Mouse (Mus musculus): ENCODE measurements around the gene Tsacc. TPM values are rescaled to one million over a fixed set of nuclear protein-coding genes. Genes with fewer than 3 reads are reported as not detected.

The Tsacc gene
- total RNA-seq, 4 experiments from 2014 or later, result 5.6 to 12.0 (median 7.5) TPM

GRCm38 (mm10) chr3:88238866-88239391 is 57.9 kb downstream of the Tsacc start:
- DNase-seq (ENCODE audit: low spot score), result no peak

GRCm38 (mm10) chr3:88237556-88238194 is 59.1 kb downstream of the Tsacc start:
- no peak for DNase-seq (ENCODE audit: low spot score)

GRCm38 (mm10) chr3:88237161-88237555 is 59.6 kb downstream of the Tsacc start:
- no peak for DNase-seq (ENCODE audit: low spot score)

GRCm38 (mm10) chr3:88235616-88236015 is 61.2 kb downstream of the Tsacc start:
- no peak for DNase-seq (ENCODE audit: low spot score)

- DNase-seq (ENCODE audit: low spot score), result no peak
Measured at GRCm38 (mm10) chr3:88235216-88235615, 61.6 kb downstream of the Tsacc start.

- no peak for DNase-seq (ENCODE audit: low spot score)
Measured at GRCm38 (mm10) chr3:88234041-88234440, 62.8 kb downstream of the Tsacc start.

GRCm38 (mm10) chr3:88232851-88233649 is 63.7 kb downstream of the Tsacc start:
- no peak for DNase-seq (ENCODE audit: low spot score)

Other genes with a start within 250 kb of the Tsacc start
- gene Naxe, start 238.5 kb downstream of the Tsacc start, total RNA-seq (2022), result 100 to 1,000 TPM in 1 of 4 experiments, 10 to 100 TPM in 3; 94.4 to 103 (median 96.3) TPM
- gene Ttc24, start 218.7 kb downstream of the Tsacc start, total RNA-seq (2022), result not detected
- gene Iqgap3, start 215.0 kb downstream of the Tsacc start, total RNA-seq (2022), result under 1 TPM; 0.22 to 0.80 (median 0.45) TPM
- 100 to 1,000 TPM; 125 to 139 (median 131) TPM for gene Mef2d, start 154.6 kb downstream of the Tsacc start, total RNA-seq (2022)
- gene Rhbg, start 42.3 kb downstream of the Tsacc start, total RNA-seq (2022), result not detected
- under 1 TPM in 3 of 4 experiments, not detected in 1; 0.25 to 0.44 (median 0.29) TPM for gene Gm38392, start 9.8 kb downstream of the Tsacc start, total RNA-seq (2022)
- gene Cct3, start 117 bp upstream of the Tsacc start, total RNA-seq (2022), result 100 to 1,000 TPM; 146 to 187 (median 164) TPM
- gene Glmp, start 28.0 kb upstream of the Tsacc start, total RNA-seq (2022), result 10 to 100 TPM; 74.5 to 85.8 (median 82.1) TPM
- gene Tmem79, start 39.1 kb upstream of the Tsacc start, total RNA-seq (2022), result 1 to 10 TPM; 1.6 to 4.0 (median 2.0) TPM
- 10 to 100 TPM; 42.6 to 57.6 (median 56.5) TPM for gene Smg5, start 39.3 kb upstream of the Tsacc start, total RNA-seq (2022)
- under 1 TPM in 3 of 4 experiments, not detected in 1; 0.53 to 0.85 (median 0.69) TPM for gene Paqr6, start 67.6 kb upstream of the Tsacc start, total RNA-seq (2022)
- gene Bglap3, start 75.7 kb upstream of the Tsacc start, total RNA-seq (2022), result not detected
- not detected for gene Bglap2, start 81.7 kb upstream of the Tsacc start, total RNA-seq (2022)
- gene Bglap, start 87.5 kb upstream of the Tsacc start, total RNA-seq (2022), result not detected
- gene Pmf1, start 113.3 kb upstream of the Tsacc start, total RNA-seq (2022), result 10 to 100 TPM; 16.2 to 19.9 (median 16.7) TPM
- gene Slc25a44, start 128.1 kb upstream of the Tsacc start, total RNA-seq (2022), result 10 to 100 TPM; 13.1 to 14.7 (median 14.1) TPM
- gene Sema4a, start 164.2 kb upstream of the Tsacc start, total RNA-seq (2022), result 1 to 10 TPM; 2.6 to 4.7 (median 3.8) TPM
- gene Lmna, start 213.0 kb upstream of the Tsacc start, total RNA-seq (2022), result 100 to 1,000 TPM; 112 to 127 (median 118) TPM
- under 1 TPM; 0.28 to 0.44 (median 0.33) TPM for gene Mex3a, start 235.4 kb upstream of the Tsacc start, total RNA-seq (2022)

Measured in heart, adult 8-10 months (tissue).